Mouse (Mus musculus): ENCODE results near the gene Sptbn1.

DNA sequence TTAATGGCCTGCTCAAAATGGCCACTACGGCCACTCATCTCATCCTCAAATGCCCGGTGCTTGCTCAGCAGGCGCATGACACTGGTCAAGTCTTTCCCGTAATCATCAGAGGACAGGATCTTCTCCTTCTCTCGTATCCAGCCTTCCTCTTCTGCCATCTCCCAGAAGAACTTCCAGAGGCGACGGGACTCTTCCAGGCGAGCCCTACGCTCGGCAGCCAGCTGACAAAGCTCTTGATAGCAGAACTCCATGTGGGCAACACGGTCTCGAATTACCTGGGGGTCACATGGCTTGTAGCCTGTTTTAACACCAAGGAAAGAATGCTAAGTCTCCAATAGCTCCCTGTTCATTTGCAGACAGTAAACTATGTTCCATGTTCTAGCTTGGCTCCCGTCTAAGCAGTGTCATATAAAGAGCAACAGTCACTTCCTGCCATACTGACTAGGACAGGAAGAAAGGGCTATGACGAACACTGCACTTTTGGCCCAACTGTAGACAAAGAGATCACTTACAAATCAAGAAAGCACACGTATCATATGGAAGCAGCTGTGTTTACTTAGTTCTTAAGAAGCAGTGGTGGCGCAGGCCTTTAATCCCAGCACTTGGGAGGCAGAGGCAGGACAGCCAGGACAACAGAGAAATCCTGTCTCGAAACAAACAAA is 128.7 kb downstream of the Sptbn1 start:
- TF ChIP-seq POU5F1 (IDR thresholded peaks at IDR 0.05; ENCODE audit: borderline replicate concordance, low read length) (no peak), CTCF (conservative IDR thresholded peaks at IDR 0.05; ENCODE audit: low read length) (no peak), NANOG (IDR thresholded peaks at IDR 0.05; ENCODE audit: borderline replicate concordance, low read length) (no peak)

Measured in E14TG2a.4 (cell line).